ENCODE assay signal across 9 mouse cellular contexts in genomic region chr1:39734311-39734710, GRCm38 (mm10). TPM values are rescaled to one million over a fixed set of nuclear protein-coding genes. Genes with fewer than 3 reads are reported as not detected.
DNase-seq lines count a peak whose midpoint lies in the region; ATAC-seq and TF ChIP-seq lines count a peak whose summit lies in the region.
"Had no signal": no experiment of that assay in that cellular context is flagged by ENCODE, and none has a peak within 500 bp of the region (broad histone marks: within the 10 kb centered on the region; RNA-seq: fewer than 3 reads in every experiment).

No protein-coding gene starts in this region.

- H3K27me3 ChIP-seq in liver, adult 2 months (ENCODE audit: control insufficient read depth, insufficient read depth, low read length): no peaks in the 10 kb centered on the region
- H3K27me3 ChIP-seq in heart, embryonic 14.5 days (ENCODE audit: control insufficient read depth, insufficient read depth, low read length): no peaks in the 10 kb centered on the region
- no peaks in the 10 kb centered on the region for H3K27me3 ChIP-seq in liver, embryonic 16.5 days (ENCODE audit: control insufficient read depth, insufficient read depth, low read depth, low read length)
- H3K27me3 ChIP-seq: neural tube, embryonic 12.5 days had no signal

- no peak overlapping the region for H3K9ac ChIP-seq in liver, adult 2 months (ENCODE audit: low read depth, low read length)
- no peak overlapping the region for H3K9ac ChIP-seq in heart, embryonic 14.5 days (ENCODE audit: low read length)
- no peak overlapping the region for H3K9ac ChIP-seq in liver, embryonic 16.5 days (ENCODE audit: low read depth, low read length)
- H3K9ac ChIP-seq: neural tube, embryonic 12.5 days had no signal

- ATAC-seq in heart, embryonic 14.5 days (ENCODE audit: insufficient number of reproducible peaks, insufficient read depth, low FRiP score, low read depth): no peak
- no peak for ATAC-seq in liver, embryonic 16.5 days (ENCODE audit: low read depth)

- H3K4me2 ChIP-seq in heart, embryonic 14.5 days (ENCODE audit: low read length): no peak overlapping the region
- H3K4me2 ChIP-seq in liver, embryonic 16.5 days (ENCODE audit: low read depth, low read length): no peak overlapping the region; the same call in 1 of the 2 replicates
- H3K4me2 ChIP-seq: neural tube, embryonic 12.5 days had no signal

- no peak overlapping the region for H3K4me3 ChIP-seq in liver, adult 2 months (ENCODE audit: insufficient read depth, low read depth, low read length)
- H3K4me3 ChIP-seq in heart, embryonic 14.5 days (ENCODE audit: control insufficient read depth in 1 of 2, insufficient read depth in 1 of 2, low read depth in 1 of 2, low read length in 2 of 2): no peak overlapping the region
- H3K4me3 ChIP-seq in liver, embryonic 16.5 days (ENCODE audit: low read depth, low read length): no peak overlapping the region
- H3K4me3 ChIP-seq: neural tube, embryonic 12.5 days had no signal

- no peak for DNase-seq in liver, adult 2 months (ENCODE audit: extremely low read depth, low read depth, low spot score)
- DNase-seq in liver: no peak
- peak; percentile 59 for DNase-seq in thymus, postnatal 25 days
- DNase-seq in layer of hippocampus, postnatal 10 days (ENCODE audit: low spot score in 2 of 2): no peak
- no peak for DNase-seq in left cerebral cortex, postnatal 25 days (ENCODE audit: low spot score in 2 of 2)
- no peak for DNase-seq in left cerebral cortex, postnatal 14 days (ENCODE audit: low spot score in 2 of 2)

- H3K9me3 ChIP-seq in heart, embryonic 14.5 days (ENCODE audit: control insufficient read depth, low read length): no peaks in the 10 kb centered on the region
- H3K9me3 ChIP-seq in liver, embryonic 16.5 days (replicated peaks; ENCODE audit: control insufficient read depth, low read length): no peaks in the 10 kb centered on the region
- H3K9me3 ChIP-seq: neural tube, embryonic 12.5 days had no signal

- no peak for TF ChIP-seq POLR2A in liver, adult 2 months (IDR thresholded peaks at IDR 0.05; ENCODE audit: extremely low read depth, insufficient read depth, low read length)

- intact Hi-C loops in left cerebral cortex, postnatal 25 days (cut with DNase I): loop anchor here (2.0 kb wide), 1 partner anchor 14 kb away; the partner anchor contains the start of gene Rfx8
- intact Hi-C loops in left cerebral cortex, postnatal 14 days (cut with DNase I): loop anchor here (2.0 kb wide), 1 partner anchor 22 kb away; no protein-coding TSS in a partner anchor

- peaks cover 2% of the 10 kb centered on the region; the same call in 1 of the 2 replicates for H3K4me1 ChIP-seq in liver, adult 2 months (ENCODE audit: control insufficient read depth, insufficient read depth, low read length)
- H3K4me1 ChIP-seq in heart, embryonic 14.5 days (ENCODE audit: control insufficient read depth in 2 of 2, insufficient read depth in 2 of 2, low read length in 2 of 2): peaks cover 19 to 22% of the 10 kb centered on the region in 2 experiments
- peaks cover 19% of the 10 kb centered on the region for H3K4me1 ChIP-seq in liver, embryonic 16.5 days (ENCODE audit: control insufficient read depth, low read depth, low read length)

- H3K27ac ChIP-seq in liver, adult 2 months (replicated peaks; ENCODE audit: insufficient read depth, low read depth, low read length): peak overlapping the region; percentile 84
- peak overlapping the region; percentile 74 to 86 for H3K27ac ChIP-seq in heart, embryonic 14.5 days (replicated peaks in 1 of 2; ENCODE audit: control insufficient read depth in 1 of 2, insufficient read depth in 1 of 2, low read depth in 2 of 2, low read length in 2 of 2)
- peak overlapping the region; percentile 39 for H3K27ac ChIP-seq in liver, embryonic 16.5 days (ENCODE audit: low read length)
- H3K27ac ChIP-seq: neural tube, embryonic 12.5 days had no signal

- H3K79me2 ChIP-seq in liver, adult 2 months (ENCODE audit: control insufficient read depth, insufficient read depth, low read length): no peaks in the 10 kb centered on the region

- no peak for TF ChIP-seq CTCF in liver, adult 2 months (IDR thresholded peaks at IDR 0.05; ENCODE audit: low read depth, low read length)

- H3K36me3 ChIP-seq in liver, adult 2 months (ENCODE audit: control insufficient read depth, insufficient read depth, low read length): no peaks in the 10 kb centered on the region
- H3K36me3 ChIP-seq in heart, embryonic 14.5 days (ENCODE audit: control insufficient read depth, insufficient read depth, low read length): no peaks in the 10 kb centered on the region
- H3K36me3 ChIP-seq in liver, embryonic 16.5 days (ENCODE audit: control insufficient read depth, insufficient read depth): no peaks in the 10 kb centered on the region
- H3K36me3 ChIP-seq: neural tube, embryonic 12.5 days had no signal

- WGBS in liver, adult 2 months: 80% methylated on average over 13 of the region's 13 CpGs
- WGBS in heart, embryonic 14.5 days: 75% methylated on average over 13 of the region's 13 CpGs
- 20% methylated on average over 13 of the region's 13 CpGs for WGBS in liver, embryonic 16.5 days (ENCODE audit: insufficient replicate concordance)

RNA-seq across cellular contexts. Expression of gene Rfx8, which starts 13.5 kb away (rescaled TPM):
- total RNA-seq in liver, adult 2 months (2014; rRNA removed): 0.09 TPM in 1 of 2 replicates, not detected in the other
- polyA plus RNA-seq in liver, adult 2 months (2012; rRNA removed): 0.04 TPM in 1 of 2 replicates, not detected in the other
- 1.1 and 1.7 TPM in 2 replicates for polyA plus RNA-seq in heart, embryonic 14.5 days (2014; fragmentation: Nextera tagmentation; extraction: Ambion mirVana)
- polyA plus RNA-seq in liver, embryonic 16.5 days (2015; fragmentation: Nextera tagmentation; extraction: Ambion mirVana): 0.13 and 0.14 TPM in 2 replicates
- total RNA-seq in layer of hippocampus, postnatal 10 days (2021): under 1 TPM in 1 of 2 experiments, not detected in 1; 0.31 TPM
- under 1 TPM in 1 of 2 experiments, not detected in 1; 0.16 TPM for total RNA-seq in left cerebral cortex, postnatal 25 days (2021)
- total RNA-seq in left cerebral cortex, postnatal 14 days (2021): under 1 TPM; 0.21 to 0.35 TPM
- polyA plus RNA-seq: neural tube, embryonic 12.5 days had no signal
